Mouse (Mus musculus): ENCODE measurements around the gene Flii.

Flii gene

GRCm38 (mm10) chr11:60715833-60716232 is 11.2 kb downstream of the Flii start:
- no peak for DNase-seq (ENCODE audit: low read depth, low spot score)

GRCm38 (mm10) chr11:60712639-60713255 is 14.3 kb downstream of the Flii start:
- DNase-seq (ENCODE audit: low read depth, low spot score), result no peak

- DNase-seq (ENCODE audit: low read depth, low spot score), result no peak
Observed at GRCm38 (mm10) chr11:60712040-60712439, 15.0 kb downstream of the Flii start.

- no peak for DNase-seq (ENCODE audit: low read depth, low spot score)
Observed at GRCm38 (mm10) chr11:60711218-60711617, 15.8 kb downstream of the Flii start.

- no peak for DNase-seq (ENCODE audit: low read depth, low spot score)
Observed at GRCm38 (mm10) chr11:60709481-60710465, 17.3 kb downstream of the Flii start.

GRCm38 (mm10) chr11:60708631-60709030 is 18.4 kb downstream of the Flii start:
- no peak for DNase-seq (ENCODE audit: low read depth, low spot score)

GRCm38 (mm10) chr11:60707672-60708071 is 19.4 kb downstream of the Flii start:
- DNase-seq (ENCODE audit: low read depth, low spot score), result peak; percentile 97

GRCm38 (mm10) chr11:60706696-60707480 is 20.2 kb downstream of the Flii start:
- DNase-seq (ENCODE audit: low read depth, low spot score), result no peak

- no peak for DNase-seq (ENCODE audit: low read depth, low spot score)
Observed at GRCm38 (mm10) chr11:60706076-60706475, 21.0 kb downstream of the Flii start.

GRCm38 (mm10) chr11:60705255-60705654 is 21.8 kb downstream of the Flii start:
- no peak for DNase-seq (ENCODE audit: low read depth, low spot score)

GRCm38 (mm10) chr11:60704023-60704880 is 22.8 kb downstream of the Flii start:
- no peak for DNase-seq (ENCODE audit: low read depth, low spot score)

- peak; percentile 66 for DNase-seq (ENCODE audit: low read depth, low spot score)
Observed at GRCm38 (mm10) chr11:60703131-60703530, 23.9 kb downstream of the Flii start.

- DNase-seq (ENCODE audit: low read depth, low spot score), result no peak
Observed at GRCm38 (mm10) chr11:60701611-60702010, 25.5 kb downstream of the Flii start.

- peak; percentile 36 for DNase-seq (ENCODE audit: low read depth, low spot score)
Observed at GRCm38 (mm10) chr11:60700320-60701185, 26.5 kb downstream of the Flii start.

- peak; percentile 79 for DNase-seq (ENCODE audit: low read depth, low spot score)
Observed at GRCm38 (mm10) chr11:60699524-60700075, 27.5 kb downstream of the Flii start, which contains the start of gene Llgl1. Gene Llgl1 (plus strand): TSS chr11:60699723.

GRCm38 (mm10) chr11:60698806-60699523 is 28.1 kb downstream of the Flii start:
- peak; percentile 61 for DNase-seq (ENCODE audit: low read depth, low spot score)

GRCm38 (mm10) chr11:60697561-60697960 is 29.5 kb downstream of the Flii start:
- peak; percentile 74 for DNase-seq (ENCODE audit: low read depth, low spot score)

- DNase-seq (ENCODE audit: low read depth, low spot score), result peak; percentile 24
Observed at GRCm38 (mm10) chr11:60696165-60696564, 30.9 kb downstream of the Flii start.
